Mouse (Mus musculus) kidney, adult 18-20 months (tissue): ENCODE results near the gene Rfc1.
"Not testable (repeated sequence)": the region's sequence is repeated elsewhere in the genome, so short reads cannot be mapped to it uniquely, and the experiment has no call there.

Source experiments
- DNase-seq: peaks from one replicate; pipeline ENCODE4 v3.0.0; 2021

The Rfc1 gene

GRCm38 (mm10) chr5:65298167-65298950, 37.1 kb downstream of the Rfc1 start:
- DNase-seq = no peak

- no peak for DNase-seq
Observed at GRCm38 (mm10) chr5:65294270-65294669, 41.2 kb downstream of the Rfc1 start.

- DNase-seq = no peak
Observed at GRCm38 (mm10) chr5:65293627-65294026, 41.8 kb downstream of the Rfc1 start.

GRCm38 (mm10) chr5:65289009-65289408, 46.5 kb downstream of the Rfc1 start:
- not testable (repeated sequence) for DNase-seq

GRCm38 (mm10) chr5:65287751-65288701, 47.4 kb downstream of the Rfc1 start:
- DNase-seq = no peak

GRCm38 (mm10) chr5:65284171-65284570, 51.3 kb downstream of the Rfc1 start:
- DNase-seq = no peak

- DNase-seq = no peak
Observed at GRCm38 (mm10) chr5:65281216-65281615, 54.3 kb downstream of the Rfc1 start.

- DNase-seq = no peak
Observed at GRCm38 (mm10) chr5:65279133-65279651, 56.3 kb downstream of the Rfc1 start.

GRCm38 (mm10) chr5:65273966-65274365, 61.5 kb downstream of the Rfc1 start:
- no peak for DNase-seq

- DNase-seq = no peak
Observed at GRCm38 (mm10) chr5:65257910-65258505, 77.5 kb downstream of the Rfc1 start.

GRCm38 (mm10) chr5:65250185-65250855, 85.2 kb downstream of the Rfc1 start:
- DNase-seq = no peak

- no peak for DNase-seq
Observed at GRCm38 (mm10) chr5:65247296-65247695, 88.2 kb downstream of the Rfc1 start.

- DNase-seq = no peak
Observed at GRCm38 (mm10) chr5:65242740-65243139, 92.7 kb downstream of the Rfc1 start.

- no peak for DNase-seq
Observed at GRCm38 (mm10) chr5:65231289-65232003, 104.0 kb downstream of the Rfc1 start.

- DNase-seq = no peak
Observed at GRCm38 (mm10) chr5:65224056-65224455, 111.4 kb downstream of the Rfc1 start.

- DNase-seq = no peak
Observed at GRCm38 (mm10) chr5:65221037-65221436, 114.4 kb downstream of the Rfc1 start.

GRCm38 (mm10) chr5:65217305-65218269, 117.9 kb downstream of the Rfc1 start:
- DNase-seq = no peak

GRCm38 (mm10) chr5:65213321-65213720, 122.1 kb downstream of the Rfc1 start:
- peak; percentile 50 for DNase-seq
